26 mouse cellular contexts compared by ENCODE assay signal in the genomic region with DNA sequence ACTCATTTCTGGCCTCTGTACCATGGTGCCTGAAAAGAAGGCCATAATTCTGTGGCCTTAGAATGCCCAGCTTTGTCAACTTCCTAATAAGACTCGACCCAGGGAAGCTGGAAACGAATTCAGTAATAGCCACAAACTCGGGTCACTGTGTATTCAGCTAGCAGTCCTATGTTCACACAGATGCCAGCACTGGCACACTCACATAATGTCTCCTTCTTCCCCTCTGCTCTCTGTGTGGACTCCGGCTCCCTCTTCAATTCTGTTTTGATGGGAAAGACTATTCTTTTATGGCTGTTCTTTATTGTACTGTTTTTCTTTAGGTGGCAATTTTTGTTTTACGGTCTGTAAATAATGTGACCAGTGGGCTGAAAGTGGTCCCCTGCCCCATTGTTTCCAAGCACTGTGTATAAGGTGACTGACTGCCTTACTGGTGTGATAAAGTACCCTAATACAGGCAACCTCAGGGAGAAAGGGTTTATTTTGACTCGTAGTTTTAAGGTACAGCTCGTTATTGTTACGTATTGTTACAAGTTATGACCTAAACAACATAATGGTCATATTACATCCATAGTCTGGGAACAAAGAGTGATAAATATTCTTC.
"Had no signal": no experiment of that assay in that cellular context is flagged by ENCODE, and none has a peak within 500 bp of the region (broad histone marks: within the 10 kb centered on the region; RNA-seq: fewer than 3 reads in every experiment).

No protein-coding gene starts in this region.

- H3K4me1 ChIP-seq: heart, embryonic 13.5 days; heart, embryonic 15.5 days; hindbrain, embryonic 10.5 days; hindbrain, embryonic 13.5 days; hindbrain, embryonic 15.5 days; intestine, embryonic 15.5 days; limb, embryonic 15.5 days had no signal

- ATAC-seq: forebrain, postnatal 0 days; inflammation-experienced regulatory T-cells, adult 6 months; intestine, embryonic 15.5 days; intestine, postnatal 0 days had no signal

- H3K36me3 ChIP-seq: heart, embryonic 13.5 days; heart, embryonic 15.5 days; hindbrain, embryonic 10.5 days; hindbrain, embryonic 13.5 days; hindbrain, embryonic 15.5 days; intestine, embryonic 15.5 days; limb, embryonic 13.5 days; limb, embryonic 15.5 days had no signal

- DNase-seq: forebrain, postnatal 0 days; gastrocnemius, postnatal 14 days; gastrocnemius, postnatal 36 days; heart, adult 11 months; heart, adult 2 months; heart, postnatal 14 days; heart, postnatal 4 days; kidney, adult 18-20 months; kidney, adult 8-10 months; kidney, postnatal 10 days; kidney, postnatal 25 days; kidney, postnatal 4 days; left cerebral cortex, postnatal 4 days had no signal

- H3K27ac ChIP-seq: heart, adult 2 months; heart, embryonic 13.5 days; heart, embryonic 15.5 days; hindbrain, embryonic 10.5 days; hindbrain, embryonic 13.5 days; hindbrain, embryonic 15.5 days; intestine, embryonic 15.5 days; layer of hippocampus, adult 2 months; left cerebral cortex, adult 2 months; limb, embryonic 13.5 days; limb, embryonic 15.5 days had no signal

- H3K9ac ChIP-seq: forebrain, postnatal 0 days; heart, embryonic 13.5 days; heart, embryonic 15.5 days; hindbrain, embryonic 13.5 days; hindbrain, embryonic 15.5 days; intestine, embryonic 15.5 days; limb, embryonic 13.5 days; limb, embryonic 15.5 days had no signal

- H3K27me3 ChIP-seq: heart, embryonic 13.5 days; heart, embryonic 15.5 days; hindbrain, embryonic 13.5 days; hindbrain, embryonic 15.5 days; intestine, embryonic 15.5 days; limb, embryonic 13.5 days; limb, embryonic 15.5 days had no signal

- H3K9me3 ChIP-seq: heart, embryonic 13.5 days; heart, embryonic 15.5 days; hindbrain, embryonic 10.5 days; hindbrain, embryonic 13.5 days; hindbrain, embryonic 15.5 days; intestine, embryonic 15.5 days; limb, embryonic 13.5 days; limb, embryonic 15.5 days had no signal

- H3K4me3 ChIP-seq: heart, adult 2 months; heart, embryonic 13.5 days; heart, embryonic 15.5 days; hindbrain, embryonic 10.5 days; hindbrain, embryonic 13.5 days; hindbrain, embryonic 15.5 days; intestine, embryonic 15.5 days; layer of hippocampus, adult 2 months; left cerebral cortex, adult 2 months; limb, embryonic 13.5 days; limb, embryonic 15.5 days had no signal

- H3K4me2 ChIP-seq: heart, embryonic 11.5 days; heart, embryonic 13.5 days; heart, embryonic 15.5 days; hindbrain, embryonic 13.5 days; hindbrain, embryonic 15.5 days; intestine, embryonic 15.5 days; limb, embryonic 13.5 days; limb, embryonic 15.5 days had no signal
